Mouse (Mus musculus): ENCODE results near the gene Ddx59. TPM values are rescaled to one million over a fixed set of nuclear protein-coding genes. Genes with fewer than 3 reads are reported as not detected.

Gene Ddx59
- polyA plus RNA-seq, 2 experiments: 12.3 to 18.4 TPM

- WGBS: under 1% methylated on average over 52 of the region's 52 CpGs
Observed at GRCm38 (mm10) chr1:136466143-136466811, 51.2 kb downstream of the Ddx59 start, which contains the start of gene Kif14. Gene Kif14, plus strand, starts transcription at chr1:136466343.

GRCm38 (mm10) chr1:136469408-136469807 is 54.3 kb downstream of the Ddx59 start:
- DNase-seq (ENCODE audit: low spot score): no peak
- no peak for TF ChIP-seq POLR2A (IDR thresholded peaks at IDR 0.05; ENCODE audit: borderline replicate concordance, extremely low read depth, insufficient read depth, insufficient read length)
- H3K27ac ChIP-seq (replicated peaks; ENCODE audit: low read depth, low read length): no peak overlapping the region
- no peak overlapping the region for H3K9ac ChIP-seq (ENCODE audit: low read depth, low read length, severe bottlenecking)
- no peak for ATAC-seq (ENCODE audit: low FRiP score, low read depth)
- H3K36me3 ChIP-seq (ENCODE audit: control insufficient read depth, insufficient read depth, low read length): peaks cover 43% of the 10 kb centered on the region
- 90% methylated on average over 4 of the region's 4 CpGs for WGBS
- no peak overlapping the region for H3K4me2 ChIP-seq (replicated peaks; ENCODE audit: low read depth, low read length, severe bottlenecking)
- H3K9me3 ChIP-seq (ENCODE audit: control insufficient read depth, low read length): no peaks in the 10 kb centered on the region
- H3K27me3 ChIP-seq (ENCODE audit: control insufficient read depth, insufficient read depth, low read length): no peaks in the 10 kb centered on the region
- peaks cover 6% of the 10 kb centered on the region; the same call in 1 of the 2 replicates for H3K4me1 ChIP-seq (ENCODE audit: control insufficient read depth, insufficient read depth, low read length)
- H3K4me3 ChIP-seq (replicated peaks; ENCODE audit: low read length): no peak overlapping the region

More at GRCm38 (mm10) chr1:136466143-136466811, 51.2 kb downstream of the Ddx59 start, which contains the start of gene Kif14:
- 0 out of 2 replicates have a peak, but pooled peaks have one; percentile 54 for TF ChIP-seq POLR2A (IDR thresholded peaks at IDR 0.05; ENCODE audit: borderline replicate concordance, extremely low read depth, insufficient read depth, insufficient read length)
- ATAC-seq (ENCODE audit: low FRiP score, low read depth): peak; percentile 98
- Histone ChIP-seq H3K4me3 (replicated peaks; ENCODE audit: low read length) (peak within 1 kb of the TSS; percentile 63), H3K27me3 (ENCODE audit: control insufficient read depth, insufficient read depth, low read length) (no peaks in the 10 kb centered on the region), H3K27ac (replicated peaks; ENCODE audit: low read depth, low read length) (no peak within 1 kb of the TSS), H3K4me1 (ENCODE audit: control insufficient read depth, insufficient read depth, low read length) (peaks cover 6% of the 10 kb centered on the region; the same call in 1 of the 2 replicates), H3K36me3 (ENCODE audit: control insufficient read depth, insufficient read depth, low read length) (peaks cover 16% of the 10 kb centered on the region; the same call in 1 of the 2 replicates), H3K9me3 (ENCODE audit: control insufficient read depth, low read length) (no peaks in the 10 kb centered on the region), H3K9ac (ENCODE audit: low read depth, low read length, severe bottlenecking) (peak within 1 kb of the TSS; percentile 47), H3K4me2 (replicated peaks; ENCODE audit: low read depth, low read length, severe bottlenecking) (peak within 1 kb of the TSS; percentile 98)
- peak; percentile 97 for DNase-seq (ENCODE audit: low spot score)

GRCm38 (mm10) chr1:136470471-136470870 is 55.4 kb downstream of the Ddx59 start:
- H3K36me3 ChIP-seq (ENCODE audit: control insufficient read depth, insufficient read depth, low read length): peaks cover 45% of the 10 kb centered on the region
- no peaks in the 10 kb centered on the region for H3K27me3 ChIP-seq (ENCODE audit: control insufficient read depth, insufficient read depth, low read length)
- H3K9me3 ChIP-seq (ENCODE audit: control insufficient read depth, low read length): no peaks in the 10 kb centered on the region
- no peak overlapping the region for H3K4me3 ChIP-seq (replicated peaks; ENCODE audit: low read length)
- H3K27ac ChIP-seq (replicated peaks; ENCODE audit: low read depth, low read length): no peak overlapping the region
- DNase-seq (ENCODE audit: low spot score) (peak; percentile 14), ATAC-seq (ENCODE audit: low FRiP score, low read depth) (no peak)
- no peak overlapping the region for H3K4me2 ChIP-seq (replicated peaks; ENCODE audit: low read depth, low read length, severe bottlenecking)
- peaks cover 6% of the 10 kb centered on the region; the same call in 1 of the 2 replicates for H3K4me1 ChIP-seq (ENCODE audit: control insufficient read depth, insufficient read depth, low read length)
- H3K9ac ChIP-seq (ENCODE audit: low read depth, low read length, severe bottlenecking): no peak overlapping the region
- 18% methylated on average over 6 of the region's 6 CpGs for WGBS
- no peak for TF ChIP-seq POLR2A (IDR thresholded peaks at IDR 0.05; ENCODE audit: borderline replicate concordance, extremely low read depth, insufficient read depth, insufficient read length)

Other genes with a start within 250 kb of the Ddx59 start
- 0.68 and 0.96 TPM in 2 replicates for gene Mroh3, start 202.4 kb upstream of the Ddx59 start, polyA plus RNA-seq (2012; rRNA removed)
- gene Mroh3, start 202.4 kb upstream of the Ddx59 start, polyA plus RNA-seq (2014; fragmentation: Nextera tagmentation; extraction: Ambion mirVana): 0.17 TPM in 1 of 2 replicates, not detected in the other
- gene Inava, start 181.0 kb upstream of the Ddx59 start, polyA plus RNA-seq (2012; rRNA removed): 17.3 and 27.6 TPM in 2 replicates
- 16.0 and 19.0 TPM in 2 replicates for gene Inava, start 181.0 kb upstream of the Ddx59 start, polyA plus RNA-seq (2014; fragmentation: Nextera tagmentation; extraction: Ambion mirVana)
- gene Gpr25, start 154.4 kb upstream of the Ddx59 start, polyA plus RNA-seq (2012; rRNA removed): 0.68 and 0.88 TPM in 2 replicates
- gene Gpr25, start 154.4 kb upstream of the Ddx59 start, polyA plus RNA-seq (2014; fragmentation: Nextera tagmentation; extraction: Ambion mirVana): 0.21 TPM in 1 of 2 replicates, not detected in the other
- gene Camsap2, start 69.2 kb upstream of the Ddx59 start, polyA plus RNA-seq (2012; rRNA removed): 13.7 and 15.0 TPM in 2 replicates
- 17.2 and 17.7 TPM in 2 replicates for gene Camsap2, start 69.2 kb upstream of the Ddx59 start, polyA plus RNA-seq (2014; fragmentation: Nextera tagmentation; extraction: Ambion mirVana)
- 4.5 and 5.1 TPM in 2 replicates for gene Kif14, start 51.1 kb downstream of the Ddx59 start, polyA plus RNA-seq (2012; rRNA removed)
- gene Kif14, start 51.1 kb downstream of the Ddx59 start, polyA plus RNA-seq (2014; fragmentation: Nextera tagmentation; extraction: Ambion mirVana): 6.2 and 6.9 TPM in 2 replicates
- 10.4 and 11.0 TPM in 2 replicates for gene Zfp281, start 209.6 kb downstream of the Ddx59 start, polyA plus RNA-seq (2012; rRNA removed)
- 21.7 and 27.2 TPM in 2 replicates for gene Zfp281, start 209.6 kb downstream of the Ddx59 start, polyA plus RNA-seq (2014; fragmentation: Nextera tagmentation; extraction: Ambion mirVana)